Mouse (Mus musculus): ENCODE results near the gene Gm29609. TPM values are rescaled to one million over a fixed set of nuclear protein-coding genes. Genes with fewer than 3 reads are reported as not detected.

Gm29609 gene
- polyA plus RNA-seq, 1 experiment = 9.7 TPM

- peaks cover under 1% of the 10 kb centered on the region; the same call in 1 of the 2 replicates for H3K36me3 ChIP-seq (ENCODE audit: control insufficient read depth, insufficient read depth, low read length)
- no peaks in the 10 kb centered on the region for H3K27me3 ChIP-seq (ENCODE audit: control insufficient read depth, insufficient read depth, low read length)
- TF ChIP-seq CTCF (IDR thresholded peaks at IDR 0.05; ENCODE audit: control insufficient read depth, insufficient read depth, insufficient replicate concordance, low read depth, low read length) = no peak
- no peak for TF ChIP-seq POLR2A (IDR thresholded peaks at IDR 0.05; ENCODE audit: control insufficient read depth, low read depth, low read length)
- no peaks in the 10 kb centered on the region; the same call in 1 of the 2 replicates for H3K4me1 ChIP-seq (ENCODE audit: control insufficient read depth, insufficient read depth, low read length)
- H3K4me3 ChIP-seq (ENCODE audit: control insufficient read depth, low read depth, low read length) = peak overlapping the region; percentile 90
- H3K27ac ChIP-seq (ENCODE audit: control insufficient read depth, insufficient read depth, low read depth, low read length) = peak overlapping the region; percentile 82
These were observed 378 bp downstream of the Gm29609 start for GRCm38 (mm10) chr5:31179301-31179765.

GRCm38 (mm10) chr5:31168630-31169029, 11.1 kb downstream of the Gm29609 start:
- Histone ChIP-seq H3K4me3 (ENCODE audit: control insufficient read depth, low read depth, low read length) (no peak overlapping the region), H3K27me3 (ENCODE audit: control insufficient read depth, insufficient read depth, low read length) (no peaks in the 10 kb centered on the region), H3K4me1 (ENCODE audit: control insufficient read depth, insufficient read depth, low read length) (no peaks in the 10 kb centered on the region), H3K36me3 (ENCODE audit: control insufficient read depth, insufficient read depth, low read length) (peaks cover 9% of the 10 kb centered on the region), H3K27ac (ENCODE audit: control insufficient read depth, insufficient read depth, low read depth, low read length) (no peak overlapping the region)
- no peak for TF ChIP-seq CTCF (IDR thresholded peaks at IDR 0.05; ENCODE audit: control insufficient read depth, insufficient read depth, insufficient replicate concordance, low read depth, low read length)
- TF ChIP-seq POLR2A (IDR thresholded peaks at IDR 0.05; ENCODE audit: control insufficient read depth, low read depth, low read length) = no peak

DNA sequence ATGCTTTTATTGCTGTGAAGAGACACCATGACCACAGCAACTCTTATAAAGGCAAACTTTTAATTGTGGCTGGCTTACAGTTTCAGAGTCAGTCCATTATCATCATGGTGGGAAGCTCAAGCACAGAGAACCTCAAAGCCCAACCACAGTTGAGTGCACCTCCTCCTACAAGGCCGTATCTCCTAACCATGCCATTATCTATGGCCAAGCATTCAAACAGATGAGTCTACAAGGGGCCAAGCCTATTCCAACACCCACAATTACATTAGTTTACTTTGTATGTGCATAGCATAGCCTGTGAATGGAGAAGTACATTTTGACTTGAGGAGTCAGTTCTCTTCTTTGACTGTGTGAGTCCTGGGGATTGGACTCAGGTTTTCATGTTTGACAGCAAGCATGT, 14.8 kb downstream of the Gm29609 start:
- TF ChIP-seq POLR2A (IDR thresholded peaks at IDR 0.05; ENCODE audit: control insufficient read depth, low read depth, low read length) (no peak), CTCF (IDR thresholded peaks at IDR 0.05; ENCODE audit: control insufficient read depth, insufficient read depth, insufficient replicate concordance, low read depth, low read length) (no peak)
- peaks cover 7% of the 10 kb centered on the region for H3K36me3 ChIP-seq (ENCODE audit: control insufficient read depth, insufficient read depth, low read length)
- no peak overlapping the region for H3K27ac ChIP-seq (ENCODE audit: control insufficient read depth, insufficient read depth, low read depth, low read length)
- no peaks in the 10 kb centered on the region for H3K27me3 ChIP-seq (ENCODE audit: control insufficient read depth, insufficient read depth, low read length)
- no peaks in the 10 kb centered on the region for H3K4me1 ChIP-seq (ENCODE audit: control insufficient read depth, insufficient read depth, low read length)
- no peak overlapping the region for H3K4me3 ChIP-seq (ENCODE audit: control insufficient read depth, low read depth, low read length)

- no peaks in the 10 kb centered on the region for H3K27me3 ChIP-seq (ENCODE audit: control insufficient read depth, insufficient read depth, low read length)
- H3K4me1 ChIP-seq (ENCODE audit: control insufficient read depth, insufficient read depth, low read length) = no peaks in the 10 kb centered on the region
- H3K27ac ChIP-seq (ENCODE audit: control insufficient read depth, insufficient read depth, low read depth, low read length) = no peak overlapping the region
- TF ChIP-seq POLR2A (IDR thresholded peaks at IDR 0.05; ENCODE audit: control insufficient read depth, low read depth, low read length) (no peak), CTCF (IDR thresholded peaks at IDR 0.05; ENCODE audit: control insufficient read depth, insufficient read depth, insufficient replicate concordance, low read depth, low read length) (no peak)
- peaks cover 5% of the 10 kb centered on the region for H3K36me3 ChIP-seq (ENCODE audit: control insufficient read depth, insufficient read depth, low read length)
- no peak overlapping the region for H3K4me3 ChIP-seq (ENCODE audit: control insufficient read depth, low read depth, low read length)
These were observed 17.2 kb downstream of the Gm29609 start for GRCm38 (mm10) chr5:31162462-31162861.

DNA sequence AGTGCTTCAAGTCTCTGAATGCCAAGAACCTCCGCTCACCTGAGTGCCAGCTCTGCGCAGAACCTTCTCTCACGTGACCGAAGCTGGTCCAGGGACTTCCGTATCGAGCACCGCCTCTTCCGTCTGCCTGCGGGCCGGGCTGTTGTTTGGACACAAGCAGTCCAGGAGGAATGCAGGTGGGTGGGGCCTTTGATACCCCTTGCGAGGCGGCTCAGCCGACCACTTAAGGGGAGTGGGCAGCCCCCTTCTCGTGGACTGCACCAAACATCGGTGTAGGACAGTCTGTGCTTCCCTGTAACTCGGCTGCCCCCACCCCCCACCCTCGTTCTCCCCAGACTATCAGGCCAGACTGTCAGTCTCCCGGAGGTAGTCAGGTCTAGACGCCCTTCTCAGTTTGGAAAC, 25.6 kb downstream of the Gm29609 start, which contains the start of gene Mpv17:
Gene Mpv17 (minus strand): TSS at position 100 of the 402 bp plus-strand sequence.
- H3K27ac ChIP-seq (ENCODE audit: control insufficient read depth, insufficient read depth, low read depth, low read length) = peak within 1 kb of the TSS; percentile 54
- H3K4me1 ChIP-seq (ENCODE audit: control insufficient read depth, insufficient read depth, low read length) = peaks cover 5% of the 10 kb centered on the region
- TF ChIP-seq POLR2A (IDR thresholded peaks at IDR 0.05; ENCODE audit: control insufficient read depth, low read depth, low read length) = peak; percentile 84
- no peak for TF ChIP-seq CTCF (IDR thresholded peaks at IDR 0.05; ENCODE audit: control insufficient read depth, insufficient read depth, insufficient replicate concordance, low read depth, low read length)
- H3K36me3 ChIP-seq (ENCODE audit: control insufficient read depth, insufficient read depth, low read length) = peaks cover 1% of the 10 kb centered on the region
- H3K27me3 ChIP-seq (ENCODE audit: control insufficient read depth, insufficient read depth, low read length) = no peaks in the 10 kb centered on the region
- H3K4me3 ChIP-seq (ENCODE audit: control insufficient read depth, low read depth, low read length) = peak within 1 kb of the TSS; percentile 81

GRCm38 (mm10) chr5:31153516-31154151, 26.1 kb downstream of the Gm29609 start:
- Histone ChIP-seq H3K27ac (ENCODE audit: control insufficient read depth, insufficient read depth, low read depth, low read length) (no peak overlapping the region), H3K4me1 (ENCODE audit: control insufficient read depth, insufficient read depth, low read length) (peaks cover 5% of the 10 kb centered on the region), H3K36me3 (ENCODE audit: control insufficient read depth, insufficient read depth, low read length) (peaks cover 1% of the 10 kb centered on the region), H3K4me3 (ENCODE audit: control insufficient read depth, low read depth, low read length) (peak overlapping the region; percentile 81), H3K27me3 (ENCODE audit: control insufficient read depth, insufficient read depth, low read length) (no peaks in the 10 kb centered on the region)
- TF ChIP-seq POLR2A (IDR thresholded peaks at IDR 0.05; ENCODE audit: control insufficient read depth, low read depth, low read length) (no peak), CTCF (IDR thresholded peaks at IDR 0.05; ENCODE audit: control insufficient read depth, insufficient read depth, insufficient replicate concordance, low read depth, low read length) (no peak)

GRCm38 (mm10) chr5:31151746-31152145, 28.0 kb downstream of the Gm29609 start:
- Histone ChIP-seq H3K36me3 (ENCODE audit: control insufficient read depth, insufficient read depth, low read length) (no peaks in the 10 kb centered on the region), H3K27ac (ENCODE audit: control insufficient read depth, insufficient read depth, low read depth, low read length) (no peak overlapping the region), H3K4me1 (ENCODE audit: control insufficient read depth, insufficient read depth, low read length) (peaks cover 5% of the 10 kb centered on the region), H3K27me3 (ENCODE audit: control insufficient read depth, insufficient read depth, low read length) (no peaks in the 10 kb centered on the region), H3K4me3 (ENCODE audit: control insufficient read depth, low read depth, low read length) (no peak overlapping the region)
- TF ChIP-seq POLR2A (IDR thresholded peaks at IDR 0.05; ENCODE audit: control insufficient read depth, low read depth, low read length) (no peak), CTCF (IDR thresholded peaks at IDR 0.05; ENCODE audit: control insufficient read depth, insufficient read depth, insufficient replicate concordance, low read depth, low read length) (no peak)

All from testis, adult 2 months (tissue).